Mouse (Mus musculus): ENCODE measurements around the gene 1700025G04Rik.

DNA sequence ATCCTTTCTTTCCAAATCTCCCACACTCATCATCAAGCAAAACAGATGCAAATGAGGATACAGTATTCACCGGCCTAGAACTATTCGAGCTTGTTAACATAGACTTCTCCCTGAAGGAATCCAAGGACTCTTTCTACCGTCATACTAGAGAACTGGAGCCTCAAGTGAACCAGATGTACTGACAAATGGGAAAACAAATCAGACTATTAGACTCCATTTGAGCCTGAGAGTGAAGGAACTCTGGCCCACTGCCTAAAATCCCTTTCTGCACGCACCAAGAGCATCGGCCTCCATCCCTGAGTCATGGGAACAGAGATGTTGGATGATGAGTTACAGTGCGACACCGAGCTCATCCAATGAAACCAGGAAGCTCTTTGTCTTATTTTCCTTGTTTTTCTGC is 264.9 kb downstream of the 1700025G04Rik start:
- TF ChIP-seq CTCF (IDR thresholded peaks at IDR 0.05; ENCODE audit: low read depth, low read length): no peak
- no peak for TF ChIP-seq GATA1 (IDR thresholded peaks at IDR 0.05; ENCODE audit: borderline replicate concordance, low read length)
- no peak for TF ChIP-seq TAL1 (conservative IDR thresholded peaks at IDR 0.05; ENCODE audit: low read depth, low read length)

Measured in G1E (cell line).